ENCODE assay signal across 8 mouse cellular contexts in genomic region chr11:110483165-110483564, GRCm38 (mm10).
DNase-seq lines count a peak whose midpoint lies in the region; ATAC-seq and TF ChIP-seq lines count a peak whose summit lies in the region.
"Had no signal": no experiment of that assay in that cellular context is flagged by ENCODE, and none has a peak within 500 bp of the region (broad histone marks: within the 10 kb centered on the region; RNA-seq: fewer than 3 reads in every experiment).

No protein-coding gene starts in this region.

- no peak overlapping the region for H3K4me3 ChIP-seq in left cerebral cortex, adult 2 months
- H3K4me3 ChIP-seq in MEL (ENCODE audit: control insufficient read depth in 1 of 2, insufficient read depth in 1 of 2, low read depth in 2 of 2, low read length in 2 of 2) = no peak overlapping the region
- no peak overlapping the region for H3K4me3 ChIP-seq in hindbrain, postnatal 0 days (ENCODE audit: low read length)
- no peak overlapping the region for H3K4me3 ChIP-seq in stomach, embryonic 15.5 days (replicated peaks)
- H3K4me3 ChIP-seq: myocyte had no signal

- no peak for ATAC-seq in hindbrain, postnatal 0 days
- peak; percentile 58; the same call in 1 of the 2 replicates for ATAC-seq in stomach, embryonic 15.5 days (ENCODE audit: insufficient read depth, low FRiP score, low read depth)

- DNase-seq in left cerebral cortex, adult 2 months (ENCODE audit: extremely low spot score in 1 of 2, low spot score in 2 of 2) = no peak
- DNase-seq in left cerebral cortex, postnatal 10 days (ENCODE audit: extremely low spot score in 1 of 2, low spot score in 2 of 2) = no peak
- peak; percentile 85 for DNase-seq in MEL (ENCODE audit: low read depth, low spot score)
- peak; percentile 50 for DNase-seq in c-Kit-positive CD71-negative TER-119-negative erythroid progenitor cells, embryonic 14.5 days (ENCODE audit: low read depth)
- DNase-seq in hindbrain, postnatal 0 days (ENCODE audit: low spot score) = peak; percentile 80
- peak; percentile 14 to 29 for DNase-seq in lung, adult 18-20 months

- intact Hi-C loops in left cerebral cortex, adult 2 months (cut with DNase I) = loop anchor here (5.0 to 10.0 kb wide), 2 partner anchors 78 to 116 kb away; no protein-coding TSS in a partner anchor
- intact Hi-C loops in left cerebral cortex, postnatal 10 days (cut with DNase I) = no loop called here

- no peak overlapping the region for H3K9ac ChIP-seq in MEL (ENCODE audit: control insufficient read depth, low read depth, low read length, poor library complexity, severe bottlenecking)
- H3K9ac ChIP-seq in hindbrain, postnatal 0 days (replicated peaks; ENCODE audit: low read length) = no peak overlapping the region
- H3K9ac ChIP-seq in stomach, embryonic 15.5 days = no peak overlapping the region

- TF ChIP-seq CTCF in left cerebral cortex, adult 2 months (IDR thresholded peaks at IDR 0.05) = peak; percentile 76
- TF ChIP-seq CTCF in MEL (IDR thresholded peaks at IDR 0.05 in 2 of 3, conservative IDR thresholded peaks at IDR 0.05 in 1 of 3; ENCODE audit: control insufficient read depth in 1 of 3, insufficient read depth in 1 of 3, low read depth in 2 of 3, low read length in 3 of 3, poor library complexity in 1 of 3, severe bottlenecking in 1 of 3) = peak; percentile 51 to 95 (median 80)
- TF ChIP-seq CTCF in hindbrain, postnatal 0 days (IDR thresholded peaks at IDR 0.05; ENCODE audit: low read depth) = peak; percentile 77

- H3K27me3 ChIP-seq in MEL (ENCODE audit: control insufficient read depth in 1 of 2, insufficient read depth in 2 of 2, low read length in 2 of 2) = no peaks in the 10 kb centered on the region
- no peaks in the 10 kb centered on the region for H3K27me3 ChIP-seq in hindbrain, postnatal 0 days (ENCODE audit: insufficient read depth, low read length)
- H3K27me3 ChIP-seq in stomach, embryonic 15.5 days (replicated peaks) = no peaks in the 10 kb centered on the region

- TF ChIP-seq RAD21 in MEL (IDR thresholded peaks at IDR 0.05; ENCODE audit: low read depth, low read length) = peak; percentile 76

- 36% methylated on average over 6 of the region's 6 CpGs for WGBS in hindbrain, postnatal 0 days
- 29% methylated on average over 6 of the region's 6 CpGs for WGBS in stomach, embryonic 15.5 days

- TF ChIP-seq EP300 in MEL (IDR thresholded peaks at IDR 0.05; ENCODE audit: low read depth in 1 of 2, low read length in 2 of 2) = no peak

- 0 out of 4 replicates have a peak, but pooled peaks cover 0 to 4% of the 10 kb centered on the region in 2 experiments for H3K36me3 ChIP-seq in MEL (ENCODE audit: control insufficient read depth in 1 of 2, insufficient read depth in 2 of 2, low read length in 2 of 2)
- no peaks in the 10 kb centered on the region for H3K36me3 ChIP-seq in hindbrain, postnatal 0 days (ENCODE audit: insufficient read depth, low read length)
- H3K36me3 ChIP-seq in stomach, embryonic 15.5 days = no peaks in the 10 kb centered on the region

- H3K4me1 ChIP-seq in MEL (ENCODE audit: control insufficient read depth in 1 of 2, insufficient read depth in 2 of 2, low read length in 2 of 2) = peaks cover 4 to 6% of the 10 kb centered on the region in 2 experiments
- peaks cover 16% of the 10 kb centered on the region for H3K4me1 ChIP-seq in hindbrain, postnatal 0 days (ENCODE audit: insufficient read depth, low read length)
- peaks cover 18% of the 10 kb centered on the region; the same call in 1 of the 2 replicates for H3K4me1 ChIP-seq in stomach, embryonic 15.5 days

- no peak overlapping the region for H3K4me2 ChIP-seq in hindbrain, postnatal 0 days (ENCODE audit: low read depth, low read length)
- no peak overlapping the region for H3K4me2 ChIP-seq in stomach, embryonic 15.5 days

- no peak overlapping the region for H3K27ac ChIP-seq in left cerebral cortex, adult 2 months
- H3K27ac ChIP-seq in MEL (ENCODE audit: control insufficient read depth, low read depth, low read length) = no peak overlapping the region
- H3K27ac ChIP-seq in hindbrain, postnatal 0 days = no peak overlapping the region
- no peak overlapping the region for H3K27ac ChIP-seq in stomach, embryonic 15.5 days

- no peaks in the 10 kb centered on the region for H3K9me3 ChIP-seq in MEL (replicated peaks; ENCODE audit: insufficient read depth, low read length)
- H3K9me3 ChIP-seq in hindbrain, postnatal 0 days (ENCODE audit: low read length) = no peaks in the 10 kb centered on the region
- no peaks in the 10 kb centered on the region for H3K9me3 ChIP-seq in stomach, embryonic 15.5 days

- H3K79me2 ChIP-seq in MEL (ENCODE audit: control insufficient read depth, insufficient read depth, low read length, poor library complexity) = no peaks in the 10 kb centered on the region

- TF ChIP-seq POLR2A in MEL (IDR thresholded peaks at IDR 0.05; ENCODE audit: control insufficient read depth in 1 of 2, insufficient read depth in 1 of 2, low read depth in 1 of 2, low read length in 2 of 2, poor library complexity in 1 of 2) = no peak

TF ChIP-seq in MEL, 35 proteins besides CTCF, POLR2A, EP300 and RAD21:
- TF ChIP-seq SIN3A (IDR thresholded peaks at IDR 0.05; ENCODE audit: low read length) = no peak
- no peak for TF ChIP-seq RCOR1 (IDR thresholded peaks at IDR 0.05; ENCODE audit: low read depth, low read length)
- no peak for TF ChIP-seq UBTF (IDR thresholded peaks at IDR 0.05; ENCODE audit: borderline replicate concordance, insufficient read depth, low read depth, low read length)
- TF ChIP-seq GATA1 (IDR thresholded peaks at IDR 0.05; ENCODE audit: low read depth, low read length) = no peak
- no peak for TF ChIP-seq CHD1 (IDR thresholded peaks at IDR 0.05; ENCODE audit: low read depth, low read length)
- TF ChIP-seq BHLHE40 (IDR thresholded peaks at IDR 0.05; ENCODE audit: borderline replicate concordance, low read depth, low read length) = no peak
- peak; percentile 82 for TF ChIP-seq ZC3H11A (IDR thresholded peaks at IDR 0.05; ENCODE audit: low read depth, low read length)
- peak; percentile 96 for TF ChIP-seq SMC3 (IDR thresholded peaks at IDR 0.05; ENCODE audit: low read depth, low read length)
- 0 out of 2 replicates have a peak, but pooled peaks have one; percentile 25 for TF ChIP-seq ZNF384 (IDR thresholded peaks at IDR 0.05; ENCODE audit: low read depth, low read length)
- no peak for TF ChIP-seq USF2 (IDR thresholded peaks at IDR 0.05; ENCODE audit: borderline replicate concordance in 1 of 2, insufficient read depth in 1 of 2, low read depth in 1 of 2, low read length in 2 of 2)
- TF ChIP-seq MXI1 (IDR thresholded peaks at IDR 0.05; ENCODE audit: low read depth, low read length) = no peak

Comparison
In these comparisons a context has a peak if more than half of its experiments do, and no peak if none do; other contexts are left out.
1. DNase-seq: peak in MEL (single experiment), c-Kit-positive CD71-negative TER-119-negative erythroid progenitor cells, embryonic 14.5 days (single experiment), hindbrain, postnatal 0 days (single experiment) and lung, adult 18-20 months (2 of 2); none in left cerebral cortex, adult 2 months (0 of 2) and left cerebral cortex, postnatal 10 days (0 of 2).
2. Peak in every context shown above with its lines, with median percentiles within 50 percentile points of each other: CTCF ChIP-seq.